Mouse (Mus musculus): Measurements from ENCODE around the gene Trim72.
"Not testable (repeated sequence)": the region's sequence is repeated elsewhere in the genome, so short reads cannot be mapped to it uniquely, and the experiment has no call there.

The Trim72 gene

DNA sequence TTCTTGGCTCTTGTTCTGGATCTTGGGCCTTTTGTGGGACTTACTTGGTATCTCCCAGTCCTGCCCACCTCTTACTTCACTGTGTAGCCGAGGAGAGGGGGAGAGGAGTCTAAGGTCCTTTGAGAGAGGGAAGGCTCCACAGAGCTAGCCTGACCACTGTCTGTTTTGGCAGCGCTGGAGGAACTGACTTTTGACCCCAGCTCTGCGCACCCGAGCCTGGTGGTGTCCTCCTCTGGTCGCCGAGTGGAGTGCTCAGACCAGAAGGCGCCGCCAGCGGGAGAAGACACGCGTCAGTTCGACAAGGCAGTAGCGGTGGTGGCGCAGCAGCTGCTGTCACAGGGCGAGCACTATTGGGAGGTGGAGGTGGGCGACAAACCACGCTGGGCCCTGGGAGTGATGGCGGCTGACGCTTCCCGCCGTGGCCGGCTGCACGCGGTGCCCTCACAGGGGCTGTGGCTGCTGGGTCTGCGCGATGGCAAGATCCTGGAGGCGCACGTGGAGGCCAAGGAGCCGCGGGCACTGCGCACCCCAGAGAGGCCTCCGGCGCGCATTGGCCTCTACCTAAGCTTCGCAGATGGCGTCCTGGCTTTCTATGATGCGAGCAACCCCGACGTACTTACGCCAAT, 6.1 kb downstream of the Trim72 start:
- DNase-seq (ENCODE audit: low read depth, low spot score) = no peak

- no peak for DNase-seq (ENCODE audit: low read depth, low spot score)
Measured at GRCm38 (mm10) chr7:128012136-128012780, 8.5 kb downstream of the Trim72 start.

GRCm38 (mm10) chr7:128013116-128013515, 9.4 kb downstream of the Trim72 start:
- no peak for DNase-seq (ENCODE audit: low read depth, low spot score)

DNA sequence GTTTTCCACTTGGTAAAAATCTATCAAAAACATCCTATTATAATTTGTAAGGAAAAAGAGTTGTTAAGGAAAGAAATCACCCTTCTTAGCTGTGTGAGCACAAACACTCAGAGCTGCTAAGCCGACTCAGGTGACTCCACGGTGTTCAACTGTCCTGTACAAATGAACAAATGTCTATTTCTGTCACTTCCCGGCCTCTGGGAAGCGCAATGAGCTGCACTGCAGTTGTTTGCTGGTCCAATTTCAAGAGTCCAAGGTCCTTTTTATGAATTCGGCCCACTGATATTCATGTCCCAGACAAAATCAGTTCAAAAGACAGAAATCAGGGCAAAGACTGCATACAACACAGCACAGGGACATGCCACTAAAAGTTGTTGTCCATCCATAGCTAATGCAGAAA, 12.4 kb downstream of the Trim72 start:
- not testable (repeated sequence) for DNase-seq (ENCODE audit: low read depth, low spot score)

GRCm38 (mm10) chr7:128016650-128017049, 12.9 kb downstream of the Trim72 start:
- no peak for DNase-seq (ENCODE audit: low read depth, low spot score)

- no peak for DNase-seq (ENCODE audit: low read depth, low spot score)
Measured at GRCm38 (mm10) chr7:128018275-128018674, 14.5 kb downstream of the Trim72 start.

GRCm38 (mm10) chr7:128019187-128019586, 15.4 kb downstream of the Trim72 start:
- no peak for DNase-seq (ENCODE audit: low read depth, low spot score)

DNA sequence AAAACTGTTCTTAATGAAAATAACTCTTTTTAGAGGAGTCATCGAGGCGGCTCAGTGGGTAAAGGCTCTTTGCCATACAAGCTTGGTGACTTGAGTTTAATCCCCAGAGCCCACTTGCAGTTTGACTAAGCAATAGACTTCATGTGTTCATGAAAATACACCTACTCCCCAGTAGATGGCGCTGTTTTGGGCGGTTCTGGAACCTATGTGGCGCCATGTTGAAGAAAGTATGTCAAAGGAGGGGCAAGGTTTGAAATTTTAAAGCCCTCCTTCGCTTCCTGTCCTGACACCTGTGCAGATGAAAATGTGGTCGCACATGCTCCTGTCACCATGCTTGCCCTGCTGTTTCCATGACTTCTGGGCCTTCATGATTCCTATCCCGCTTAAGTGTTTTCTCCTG, 19.2 kb downstream of the Trim72 start:
- DNase-seq (ENCODE audit: low read depth, low spot score) = no peak

- no peak for DNase-seq (ENCODE audit: low read depth, low spot score)
Measured at GRCm38 (mm10) chr7:128023565-128023964, 19.8 kb downstream of the Trim72 start.

DNA sequence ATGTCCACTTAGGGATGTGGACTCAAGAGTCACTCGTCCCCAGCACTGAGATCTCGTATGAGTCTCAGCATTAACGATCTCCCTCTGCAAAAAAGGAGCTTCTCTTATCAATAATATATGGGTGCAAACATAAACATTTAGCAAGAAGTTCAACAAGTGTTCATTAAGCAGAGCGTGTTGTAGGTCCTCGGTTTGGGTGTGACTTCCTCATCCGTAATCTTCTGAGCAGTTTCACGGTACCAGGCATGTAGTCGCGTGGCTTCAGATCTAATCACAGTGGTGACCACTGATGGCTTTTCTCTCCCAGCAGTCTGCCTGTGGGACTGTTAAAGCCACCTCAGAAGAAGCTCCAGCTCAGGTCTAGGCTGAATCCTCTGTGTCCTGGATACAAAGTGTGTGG, 20.6 kb downstream of the Trim72 start:
- DNase-seq (ENCODE audit: low read depth, low spot score) = no peak

DNA sequence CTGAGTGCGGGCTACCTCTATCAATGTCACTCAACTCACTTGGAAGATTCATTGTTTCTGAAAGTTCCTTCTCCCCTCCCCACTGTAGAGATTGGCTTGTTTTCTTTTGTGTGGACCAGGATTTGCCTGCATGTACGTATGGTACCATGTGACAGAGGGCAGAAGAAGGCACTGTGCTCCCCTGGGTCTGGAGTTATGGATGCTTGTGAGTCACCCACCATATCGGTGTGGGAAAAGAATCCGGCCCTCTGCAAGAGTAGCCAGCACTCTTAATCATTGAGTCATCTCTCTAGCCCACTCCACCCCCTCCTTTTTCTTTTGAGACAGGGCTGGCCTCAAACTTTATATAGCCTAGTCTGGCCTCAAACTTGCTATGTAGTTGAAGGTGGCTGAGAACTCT, 21.2 kb downstream of the Trim72 start:
- no peak for DNase-seq (ENCODE audit: low read depth, low spot score)

DNA sequence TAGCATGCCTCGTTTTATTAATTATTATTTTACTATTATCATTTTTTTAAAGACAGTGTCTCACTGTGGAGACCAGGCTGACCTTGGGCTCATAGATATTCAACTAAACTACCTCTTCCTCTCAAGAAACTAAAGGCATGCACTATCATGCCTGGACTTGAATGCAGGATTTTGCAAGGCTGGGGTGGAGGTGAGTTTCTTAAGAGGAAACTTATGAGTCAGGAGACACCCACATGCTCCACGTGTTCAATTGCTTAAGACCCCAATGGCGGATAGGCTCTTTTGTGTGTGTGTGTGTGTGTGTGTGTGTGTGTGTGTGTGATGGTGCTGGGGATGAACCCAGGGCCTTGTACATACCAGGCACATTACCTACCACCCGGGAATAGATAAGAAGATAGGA, 21.6 kb downstream of the Trim72 start:
- DNase-seq (ENCODE audit: low read depth, low spot score) = no peak

DNA sequence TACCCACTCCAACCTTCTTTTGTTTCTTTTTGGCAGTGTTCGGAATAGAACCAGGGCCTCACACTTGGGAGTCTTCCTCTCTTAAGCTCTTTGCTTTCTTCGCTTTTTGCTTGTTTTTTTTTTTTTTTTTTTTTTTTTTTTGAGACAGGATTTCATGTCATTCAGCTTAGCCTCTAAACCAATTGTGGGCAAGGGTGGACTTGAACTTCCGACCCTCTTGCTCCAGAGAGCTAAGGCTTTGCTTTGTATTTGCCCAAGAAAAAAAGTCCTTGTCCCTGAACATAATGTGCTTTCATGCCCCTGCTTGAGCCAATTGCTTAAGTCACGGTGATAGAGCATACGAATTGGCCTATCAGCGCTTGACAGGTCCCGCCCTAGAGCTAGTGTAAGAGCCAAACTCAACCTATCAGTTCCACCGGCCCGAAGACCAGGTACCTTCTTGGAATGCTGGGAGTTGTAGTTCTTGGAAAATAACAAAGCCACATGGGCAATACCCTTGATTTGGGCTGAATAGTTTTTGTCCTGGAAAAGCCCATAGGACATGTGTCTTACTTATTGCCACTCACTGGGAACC, 27.7 kb downstream of the Trim72 start:
- peak; percentile 22 for DNase-seq (ENCODE audit: low read depth, low spot score)

GRCm38 (mm10) chr7:128032290-128032988, 28.7 kb downstream of the Trim72 start:
- DNase-seq (ENCODE audit: low read depth, low spot score) = no peak

DNA sequence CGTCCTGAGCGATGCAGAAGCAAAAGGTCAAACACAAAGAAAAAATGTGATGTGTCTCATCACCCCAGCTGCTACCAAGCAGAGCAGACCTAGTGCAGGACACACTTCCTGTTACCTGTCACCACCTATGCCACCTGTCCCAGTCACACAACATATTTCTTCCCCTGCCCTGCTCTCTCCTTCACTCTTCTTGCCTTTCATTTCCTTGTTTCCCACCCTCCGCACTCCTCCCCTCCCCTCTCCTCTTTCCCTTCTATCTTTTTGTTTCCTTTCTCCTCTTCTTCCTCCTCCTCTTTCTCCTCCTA, 29.2 kb downstream of the Trim72 start:
- no peak for DNase-seq (ENCODE audit: low read depth, low spot score)

DNA sequence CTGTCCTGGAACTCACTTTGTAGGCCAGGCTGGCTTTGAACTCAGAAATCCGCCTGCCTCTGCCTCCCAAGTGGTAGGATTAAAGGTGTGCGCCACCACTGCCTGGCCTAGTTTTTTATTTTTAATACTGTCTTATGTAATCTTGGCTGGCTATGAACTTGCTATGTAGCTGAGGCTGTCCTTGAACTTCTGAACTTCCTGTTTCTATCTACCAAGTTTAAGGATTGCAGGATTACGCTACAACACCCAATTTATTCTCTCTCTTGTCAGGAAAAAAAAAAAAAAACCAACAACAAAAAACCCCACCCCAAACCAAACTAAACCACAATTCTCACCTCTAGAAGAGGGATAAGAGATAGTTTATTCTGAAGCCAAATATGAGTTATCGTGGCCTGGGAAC, 29.9 kb downstream of the Trim72 start:
- no peak for DNase-seq (ENCODE audit: low read depth, low spot score)

DNA sequence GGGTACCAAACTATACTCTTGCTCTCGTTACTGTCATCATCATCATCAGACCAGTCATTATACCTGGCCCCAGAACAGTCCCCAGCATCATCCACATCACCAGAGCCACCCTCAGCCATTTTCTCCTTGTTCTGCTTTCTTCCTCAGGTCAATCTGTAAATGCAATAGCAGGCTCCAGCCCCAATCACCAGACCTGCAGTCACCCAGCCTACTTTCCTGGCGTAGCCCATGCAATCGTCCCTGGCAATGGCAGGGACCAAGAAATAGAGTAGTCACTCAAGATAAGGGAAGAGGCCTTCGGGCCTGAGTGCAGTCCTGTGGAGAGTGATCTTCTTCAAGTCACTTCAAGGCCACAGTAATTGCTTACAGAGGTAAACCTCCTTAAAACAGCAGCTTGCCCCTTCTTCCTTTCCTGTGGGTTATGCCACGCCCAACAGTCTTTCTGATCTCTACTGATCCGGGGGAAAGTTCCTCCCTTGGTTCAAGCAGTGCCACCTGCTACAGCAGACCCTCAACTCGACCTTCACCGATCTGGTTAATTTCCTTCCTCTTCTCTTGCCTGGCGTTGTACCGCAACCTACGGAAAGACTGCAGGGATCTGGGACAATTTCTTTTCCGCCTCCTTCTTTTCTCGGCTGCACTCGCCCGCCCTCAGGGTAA, 38.5 kb downstream of the Trim72 start:
- DNase-seq (ENCODE audit: low read depth, low spot score) = not testable (repeated sequence)

DNA sequence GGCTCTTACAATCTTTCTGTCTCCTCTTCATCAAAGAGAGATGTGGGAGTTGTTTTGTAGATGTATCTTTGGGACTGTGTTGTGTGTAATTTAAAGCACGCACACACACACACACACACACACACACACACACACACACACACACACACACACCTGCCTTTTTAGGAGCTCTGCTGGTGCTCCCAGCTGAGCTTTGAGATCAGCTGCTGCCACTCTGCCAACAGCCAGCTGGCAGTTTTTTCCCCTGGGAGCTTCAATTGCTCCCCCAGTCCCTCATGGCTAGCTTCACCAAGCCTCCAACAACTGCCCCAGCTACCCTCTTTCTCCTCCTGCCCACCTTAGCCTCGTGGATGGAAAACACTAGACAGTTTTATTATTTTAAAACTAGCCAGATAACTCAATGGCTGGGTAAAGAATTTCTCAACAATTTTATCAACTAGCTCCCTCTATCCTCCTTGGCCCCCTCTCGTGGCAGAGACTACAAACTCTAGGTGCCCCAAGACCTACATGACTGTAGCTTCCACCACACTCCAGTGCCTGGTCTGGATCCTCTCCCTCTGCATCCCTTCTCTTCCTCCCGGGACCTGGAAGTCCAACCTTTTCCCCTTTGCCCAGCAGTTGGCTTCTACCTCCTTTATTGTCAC, 40.5 kb downstream of the Trim72 start:
- DNase-seq (ENCODE audit: low read depth, low spot score) = no peak

DNA sequence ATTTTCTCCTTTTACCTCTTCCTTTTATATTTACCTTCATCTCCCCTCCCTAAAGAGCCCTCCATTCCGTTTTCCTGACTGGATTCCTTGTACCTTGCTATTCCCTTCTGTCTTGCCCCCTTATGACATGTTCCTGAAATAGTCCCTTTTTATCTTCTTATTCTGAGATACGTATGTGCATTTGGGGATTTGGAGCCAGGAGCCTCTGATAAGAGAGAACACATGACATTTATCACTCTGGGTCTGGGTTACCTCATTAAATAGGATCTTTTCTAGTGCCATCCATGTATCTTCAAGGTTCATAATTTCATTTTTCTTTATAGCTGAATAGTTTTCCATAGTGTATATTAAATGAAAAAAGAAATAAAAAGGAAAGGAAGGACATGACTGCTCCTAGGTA, 41.9 kb downstream of the Trim72 start:
- DNase-seq (ENCODE audit: low read depth, low spot score) = no peak

GRCm38 (mm10) chr7:128048819-128049218, 45.1 kb downstream of the Trim72 start:
- DNase-seq (ENCODE audit: low read depth, low spot score) = no peak

- DNase-seq (ENCODE audit: low read depth, low spot score) = no peak
Measured at GRCm38 (mm10) chr7:128049254-128049653, 45.5 kb downstream of the Trim72 start.

GRCm38 (mm10) chr7:128050739-128051138, 47.0 kb downstream of the Trim72 start:
- DNase-seq (ENCODE audit: low read depth, low spot score) = no peak

Measured in embryo, embryonic 11.5 days (tissue).